Mouse (Mus musculus) fat pad, adult 2 months (tissue): ENCODE results near the gene B3gnt9.
"Not testable (repeated sequence)": the region's sequence is repeated elsewhere in the genome, so short reads cannot be mapped to it uniquely, and the experiment has no call there.

Experiments used
- DNase-seq: peaks from one replicate; pipeline ENCODE4 v3.0.0-alpha.2; 2011; ENCODE audit warnings: low read depth, low spot score; ENCODE audit errors: extremely low read depth

B3gnt9 gene

GRCm38 (mm10) chr8:105259721-105260320 is 4.9 kb upstream of the B3gnt9 start:
- no peak for DNase-seq

GRCm38 (mm10) chr8:105258911-105259720 is 4.2 kb upstream of the B3gnt9 start:
- no peak for DNase-seq

GRCm38 (mm10) chr8:105257318-105258114 is 2.6 kb upstream of the B3gnt9 start:
- DNase-seq: no peak

GRCm38 (mm10) chr8:105254152-105254965 is 594 bp downstream of the B3gnt9 start:
- DNase-seq: no peak

GRCm38 (mm10) chr8:105253766-105254151 is 1.2 kb downstream of the B3gnt9 start:
- DNase-seq: no peak

GRCm38 (mm10) chr8:105252680-105253537 is 2.0 kb downstream of the B3gnt9 start:
- DNase-seq: no peak

- no peak for DNase-seq
Measured at GRCm38 (mm10) chr8:105251954-105252353, 3.0 kb downstream of the B3gnt9 start.

GRCm38 (mm10) chr8:105241016-105241415 is 13.9 kb downstream of the B3gnt9 start:
- DNase-seq: no peak

GRCm38 (mm10) chr8:105237442-105238142 is 17.4 kb downstream of the B3gnt9 start:
- no peak for DNase-seq

GRCm38 (mm10) chr8:105235206-105235605 is 19.7 kb downstream of the B3gnt9 start:
- DNase-seq: no peak

- DNase-seq: no peak
Measured at GRCm38 (mm10) chr8:105233126-105233935, 21.6 kb downstream of the B3gnt9 start.

- DNase-seq: not testable (repeated sequence)
Measured at GRCm38 (mm10) chr8:105232321-105232693, 22.6 kb downstream of the B3gnt9 start.

GRCm38 (mm10) chr8:105231503-105232320 is 23.2 kb downstream of the B3gnt9 start:
- DNase-seq: no peak

- no peak for DNase-seq
Measured at GRCm38 (mm10) chr8:105225917-105226316, 29.0 kb downstream of the B3gnt9 start.

- DNase-seq: no peak
Measured at GRCm38 (mm10) chr8:105225272-105225593, 29.7 kb downstream of the B3gnt9 start.

GRCm38 (mm10) chr8:105224413-105225271 is 30.3 kb downstream of the B3gnt9 start, which contains the start of gene D230025D16Rik:
Gene D230025D16Rik, plus strand, starts transcription at chr8:105225145.
- no peak for DNase-seq

- no peak for DNase-seq
Measured at GRCm38 (mm10) chr8:105223850-105224249, 31.1 kb downstream of the B3gnt9 start.
